Mouse (Mus musculus) liver, embryonic 12.5 days (tissue): ENCODE measurements around the gene Gm49394. TPM values are rescaled to one million over a fixed set of nuclear protein-coding genes. Genes with fewer than 3 reads are reported as not detected.

ENCODE experiments used
- ATAC-seq: fragments of 200-750 bp; cut with Nextera tagmentation; 2 replicates; pipeline ENCODE4 v1.8.0; 2017; ENCODE audit warnings: moderate number of reproducible peaks, mild to moderate bottlenecking, moderate library complexity
- H3K27ac ChIP-seq: fragments of 300-500 bp; sonication (generic); 2 replicates; pipeline ENCODE4 v1.5.1; 2016; ENCODE audit warnings: mild to moderate bottlenecking
- H3K27me3 ChIP-seq: fragments of 300-500 bp; sonication (generic); replicated peaks from 2 replicates; pipeline ENCODE4 v1.6.1; 2016; ENCODE audit warnings: mild to moderate bottlenecking, moderate library complexity
- H3K36me3 ChIP-seq: fragments of 300-500 bp; sonication (generic); 2 replicates; pipeline ENCODE4 v1.6.1; 2016; ENCODE audit warnings: mild to moderate bottlenecking, moderate library complexity
- H3K4me1 ChIP-seq: fragments of 300-500 bp; sonication (generic); 2 replicates; pipeline ENCODE4 v1.6.1; 2016
- H3K4me2 ChIP-seq: fragments of 300-500 bp; sonication (generic); 2 replicates; pipeline ENCODE4 v1.6.1; 2016; ENCODE audit warnings: mild to moderate bottlenecking, moderate library complexity
- H3K4me3 ChIP-seq: fragments of 300-500 bp; sonication (generic); 2 replicates; pipeline ENCODE4 v1.5.1; 2016; ENCODE audit warnings: mild to moderate bottlenecking, moderate library complexity
- H3K9ac ChIP-seq: fragments of 300-500 bp; sonication (generic); 2 replicates; pipeline ENCODE4 v1.6.1; 2016; ENCODE audit warnings: mild to moderate bottlenecking, moderate library complexity
- H3K9me3 ChIP-seq: fragments of 300-500 bp; sonication (generic); replicated peaks from 2 replicates; pipeline ENCODE4 v1.6.1; 2016; ENCODE audit warnings: mild to moderate bottlenecking, moderate library complexity
- WGBS: fragments of 180-500 bp; shearing (Covaris S2); methylation state at CpG from one replicate; pipeline ENCODE4 v1.1.7; 2016; ENCODE audit not compliant: insufficient replicate concordance; 5-methylcytosine and 5-hydroxymethylcytosine counted together
- microRNA counts: library from miRNA; unstranded; fragments of <30 nt; microRNA quantifications from one replicate; lab custom pipeline; 2017
- microRNA-seq: library from miRNA; unstranded; fragments of <30 nt; microRNA quantifications from one replicate; pipeline ENCODE4, GENCODE M21; 2017
- polyA plus RNA-seq: library from polyadenylated mRNA; unstranded; fragments of >200 nt; fragmentation: Nextera tagmentation; extraction: Ambion mirVana; gene quantifications from 2 replicates; pipeline ENCODE4 v1.2.1, GENCODE M21; 2016

Gm49394 gene
- polyA plus RNA-seq, 1 experiment from 2014 or later: not detected

- ATAC-seq: peak; percentile 96
- no peaks in the 10 kb centered on the region for H3K36me3 ChIP-seq
- H3K4me3 ChIP-seq: peak overlapping the region; percentile 37
- H3K4me1 ChIP-seq: peaks cover 29% of the 10 kb centered on the region
- H3K27me3 ChIP-seq: no peaks in the 10 kb centered on the region; the same call in 1 of the 2 replicates
- H3K9ac ChIP-seq: peak overlapping the region; percentile 55
- 0% methylated on average over 12 of the region's 12 CpGs for WGBS
- H3K27ac ChIP-seq: peak overlapping the region; percentile 79
- no peaks in the 10 kb centered on the region for H3K9me3 ChIP-seq
- peak overlapping the region; percentile 71 for H3K4me2 ChIP-seq
These were observed 58.9 kb downstream of the Gm49394 start for GRCm38 (mm10) chr7:142610627-142611406.

- H3K9ac ChIP-seq: no peak overlapping the region
- H3K27ac ChIP-seq: no peak overlapping the region
- H3K4me1 ChIP-seq: no peaks in the 10 kb centered on the region; the same call in 1 of the 2 replicates
- no peak for ATAC-seq
- no peaks in the 10 kb centered on the region for H3K36me3 ChIP-seq
- no peak overlapping the region for H3K4me3 ChIP-seq
- no peak overlapping the region for H3K4me2 ChIP-seq
- no peaks in the 10 kb centered on the region for H3K9me3 ChIP-seq
- H3K27me3 ChIP-seq: peaks cover 24% of the 10 kb centered on the region
- WGBS: 40% methylated on average over 2 of the region's 2 CpGs
These were observed 68.8 kb downstream of the Gm49394 start for GRCm38 (mm10) chr7:142600921-142601320.

MicroRNA genes within 50 kb of the gene (microRNA counts, 519-probe panel; counts per million panel counts)
- microRNA mmu-miR-483 (lab: Ali Mortazavi, UCI): 582 counts per million, percentile 70 among the panel's probes with 10 or more counts

Small RNA genes within 50 kb of the gene (microRNA-seq; reads per million reads assigned to microRNA genes)
- 3,787 reads per million, percentile 87 among the genes with 10 or more reads in this experiment for gene Mir483

Other genes starting within 250 kb of the Gm49394 start
- not detected in 2 replicates for gene Syt8, start 235.1 kb downstream of the Gm49394 start, polyA plus RNA-seq
- 1.8 and 2.4 TPM in 2 replicates for gene Tnni2, start 228.1 kb downstream of the Gm49394 start, polyA plus RNA-seq
- gene Lsp1, start 209.1 kb downstream of the Gm49394 start, polyA plus RNA-seq: 16.7 and 17.0 TPM in 2 replicates
- 0.51 TPM in 1 of 2 replicates, not detected in the other for gene Tnnt3, start 171.1 kb downstream of the Gm49394 start, polyA plus RNA-seq
- gene Mrpl23, start 137.3 kb downstream of the Gm49394 start, polyA plus RNA-seq: 10.4 and 14.4 TPM in 2 replicates
- gene Igf2, start 3.1 kb downstream of the Gm49394 start, polyA plus RNA-seq: 354 and 377 TPM in 2 replicates
- gene Ins2, start 73.4 kb upstream of the Gm49394 start, polyA plus RNA-seq: not detected in 2 replicates